ENCODE assay signal across 11 mouse cellular contexts in the genomic region with DNA sequence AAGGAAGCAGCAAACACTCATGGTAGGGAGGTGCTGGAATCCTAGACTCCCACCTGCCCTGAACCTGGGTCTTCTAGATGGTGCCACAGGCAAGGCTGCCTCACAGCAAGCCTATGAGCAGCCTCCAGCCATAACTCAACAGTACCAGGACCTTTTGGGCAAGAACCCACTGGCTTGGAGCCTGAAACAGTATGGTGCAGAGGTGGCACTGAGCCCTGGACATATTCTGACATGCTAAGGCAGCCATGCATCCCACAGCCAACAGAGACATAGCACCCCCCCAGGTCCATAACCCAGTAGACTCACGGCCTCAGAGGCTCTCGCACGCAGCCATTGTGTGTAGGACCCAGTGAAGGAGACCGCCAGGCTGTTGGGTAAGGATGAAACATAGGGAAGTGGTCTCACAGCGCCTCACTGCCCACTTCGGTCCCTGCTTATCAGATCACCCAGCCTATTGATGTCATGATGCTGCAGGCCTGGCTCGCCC. TPM values are rescaled to one million over a fixed set of nuclear protein-coding genes. Genes with fewer than 3 reads are reported as not detected.
DNase-seq lines count a peak whose midpoint lies in the region; ATAC-seq and TF ChIP-seq lines count a peak whose summit lies in the region.
"Had no signal": no experiment of that assay in that cellular context is flagged by ENCODE, and none has a peak within 500 bp of the region (broad histone marks: within the 10 kb centered on the region; RNA-seq: fewer than 3 reads in every experiment).

No protein-coding gene starts in this region.

- H3K9me3 ChIP-seq in forebrain, embryonic 10.5 days = no peaks in the 10 kb centered on the region
- no peaks in the 10 kb centered on the region for H3K9me3 ChIP-seq in forebrain, postnatal 0 days (ENCODE audit: low read length)
- H3K9me3 ChIP-seq in hindbrain, embryonic 12.5 days (replicated peaks) = no peaks in the 10 kb centered on the region
- no peaks in the 10 kb centered on the region for H3K9me3 ChIP-seq in hindbrain, embryonic 16.5 days (ENCODE audit: control insufficient read depth, low read length)
- H3K9me3 ChIP-seq in embryonic facial prominence, embryonic 12.5 days = no peaks in the 10 kb centered on the region
- H3K9me3 ChIP-seq in limb, embryonic 14.5 days (ENCODE audit: control insufficient read depth, low read length) = no peaks in the 10 kb centered on the region
- H3K9me3 ChIP-seq: liver, embryonic 12.5 days; stomach, embryonic 15.5 days had no signal

- H3K4me3 ChIP-seq in forebrain, embryonic 10.5 days = no peak overlapping the region
- H3K4me3 ChIP-seq in forebrain, postnatal 0 days (ENCODE audit: low read depth, low read length) = no peak overlapping the region
- no peak overlapping the region for H3K4me3 ChIP-seq in hindbrain, embryonic 12.5 days
- H3K4me3 ChIP-seq in hindbrain, embryonic 16.5 days (ENCODE audit: low read length) = no peak overlapping the region
- H3K4me3 ChIP-seq in embryonic facial prominence, embryonic 12.5 days = no peak overlapping the region
- H3K4me3 ChIP-seq in limb, embryonic 14.5 days (replicated peaks; ENCODE audit: low read length) = no peak overlapping the region
- H3K4me3 ChIP-seq: liver, embryonic 12.5 days; stomach, embryonic 15.5 days had no signal

- DNase-seq in forebrain, embryonic 10.5 days (ENCODE audit: extremely low spot score, low spot score) = no peak
- no peak for DNase-seq in forebrain, postnatal 0 days
- no peak for DNase-seq in limb, embryonic 14.5 days (ENCODE audit: low spot score)
- no peak for DNase-seq in ovary, postnatal 14 days (ENCODE audit: low spot score)
- no peak for DNase-seq in thymus, postnatal 0 days (ENCODE audit: low spot score)
- DNase-seq: right cerebral cortex, postnatal 14 days had no signal

- TF ChIP-seq CTCF in forebrain, postnatal 0 days (IDR thresholded peaks at IDR 0.05; ENCODE audit: low read depth) = no peak

- H3K4me1 ChIP-seq in forebrain, embryonic 10.5 days = peaks cover 64% of the 10 kb centered on the region
- peaks cover 10% of the 10 kb centered on the region for H3K4me1 ChIP-seq in forebrain, postnatal 0 days (ENCODE audit: insufficient read depth)
- H3K4me1 ChIP-seq in hindbrain, embryonic 12.5 days = peaks cover 52% of the 10 kb centered on the region
- peaks cover 19% of the 10 kb centered on the region for H3K4me1 ChIP-seq in hindbrain, embryonic 16.5 days (ENCODE audit: control insufficient read depth, insufficient read depth, low read depth, low read length)
- H3K4me1 ChIP-seq in embryonic facial prominence, embryonic 12.5 days = peaks cover 49% of the 10 kb centered on the region
- H3K4me1 ChIP-seq in limb, embryonic 14.5 days (ENCODE audit: control insufficient read depth, insufficient read depth, low read length) = peaks cover 68% of the 10 kb centered on the region

- H3K4me2 ChIP-seq in forebrain, postnatal 0 days (ENCODE audit: low read depth) = no peak overlapping the region
- H3K4me2 ChIP-seq in hindbrain, embryonic 12.5 days (replicated peaks) = no peak overlapping the region
- no peak overlapping the region for H3K4me2 ChIP-seq in hindbrain, embryonic 16.5 days (ENCODE audit: low read length)
- H3K4me2 ChIP-seq in embryonic facial prominence, embryonic 12.5 days (replicated peaks) = no peak overlapping the region
- H3K4me2 ChIP-seq in limb, embryonic 14.5 days (replicated peaks; ENCODE audit: low read depth, low read length, severe bottlenecking) = peak overlapping the region; percentile 26; the same call in 1 of the 2 replicates
- H3K4me2 ChIP-seq: liver, embryonic 12.5 days; stomach, embryonic 15.5 days had no signal

- WGBS in forebrain, embryonic 10.5 days = 87% methylated on average over 7 of the region's 7 CpGs
- WGBS in forebrain, postnatal 0 days = 82% methylated on average over 7 of the region's 7 CpGs
- WGBS in hindbrain, embryonic 12.5 days = 89% methylated on average over 7 of the region's 7 CpGs
- 76% methylated on average over 7 of the region's 7 CpGs for WGBS in hindbrain, embryonic 16.5 days
- 83% methylated on average over 7 of the region's 7 CpGs for WGBS in embryonic facial prominence, embryonic 12.5 days
- 70% methylated on average over 7 of the region's 7 CpGs for WGBS in limb, embryonic 14.5 days

- no peak for ATAC-seq in forebrain, postnatal 0 days
- peak; percentile 17; the same call in 1 of the 2 replicates for ATAC-seq in hindbrain, embryonic 12.5 days (ENCODE audit: low FRiP score)
- ATAC-seq in hindbrain, embryonic 16.5 days = no peak
- no peak for ATAC-seq in embryonic facial prominence, embryonic 12.5 days (ENCODE audit: insufficient number of reproducible peaks, insufficient read depth, low FRiP score, low TSS enrichment)
- no peak for ATAC-seq in limb, embryonic 14.5 days (ENCODE audit: low FRiP score, low read depth)
- ATAC-seq: liver, embryonic 12.5 days had no signal

- no peak overlapping the region for H3K9ac ChIP-seq in forebrain, postnatal 0 days
- no peak overlapping the region for H3K9ac ChIP-seq in hindbrain, embryonic 12.5 days
- no peak overlapping the region for H3K9ac ChIP-seq in hindbrain, embryonic 16.5 days (ENCODE audit: low read depth, low read length)
- H3K9ac ChIP-seq in embryonic facial prominence, embryonic 12.5 days = no peak overlapping the region
- H3K9ac ChIP-seq in limb, embryonic 14.5 days (ENCODE audit: low read depth, low read length, severe bottlenecking) = 0 out of 2 replicates have a peak overlapping the region, but pooled peaks have one; percentile 16
- H3K9ac ChIP-seq: liver, embryonic 12.5 days; stomach, embryonic 15.5 days had no signal

- H3K27ac ChIP-seq in forebrain, embryonic 10.5 days = peak overlapping the region; percentile 76
- no peak overlapping the region for H3K27ac ChIP-seq in forebrain, postnatal 0 days (ENCODE audit: low read depth, low read length)
- peak overlapping the region; percentile 52; the same call in 1 of the 2 replicates for H3K27ac ChIP-seq in hindbrain, embryonic 12.5 days
- H3K27ac ChIP-seq in hindbrain, embryonic 16.5 days (ENCODE audit: low read depth, low read length) = no peak overlapping the region
- peak overlapping the region; percentile 78 for H3K27ac ChIP-seq in embryonic facial prominence, embryonic 12.5 days
- peak overlapping the region; percentile 88 for H3K27ac ChIP-seq in limb, embryonic 14.5 days (replicated peaks; ENCODE audit: low read depth, low read length)
- H3K27ac ChIP-seq: liver, embryonic 12.5 days had no signal

- H3K36me3 ChIP-seq in forebrain, embryonic 10.5 days (replicated peaks) = no peaks in the 10 kb centered on the region
- no peaks in the 10 kb centered on the region for H3K36me3 ChIP-seq in forebrain, postnatal 0 days (ENCODE audit: insufficient read depth)
- H3K36me3 ChIP-seq in hindbrain, embryonic 12.5 days = no peaks in the 10 kb centered on the region
- H3K36me3 ChIP-seq in hindbrain, embryonic 16.5 days (ENCODE audit: control insufficient read depth, insufficient read depth, low read length) = no peaks in the 10 kb centered on the region
- no peaks in the 10 kb centered on the region for H3K36me3 ChIP-seq in embryonic facial prominence, embryonic 12.5 days
- no peaks in the 10 kb centered on the region for H3K36me3 ChIP-seq in limb, embryonic 14.5 days (ENCODE audit: control insufficient read depth, insufficient read depth, low read length)
- H3K36me3 ChIP-seq: liver, embryonic 12.5 days; stomach, embryonic 15.5 days had no signal

- H3K27me3 ChIP-seq in forebrain, embryonic 10.5 days (ENCODE audit: poor library complexity, severe bottlenecking) = no peaks in the 10 kb centered on the region
- H3K27me3 ChIP-seq in forebrain, postnatal 0 days (ENCODE audit: insufficient read depth, low read length) = no peaks in the 10 kb centered on the region
- H3K27me3 ChIP-seq in hindbrain, embryonic 12.5 days = no peaks in the 10 kb centered on the region; the same call in 1 of the 2 replicates
- H3K27me3 ChIP-seq in hindbrain, embryonic 16.5 days (replicated peaks; ENCODE audit: control insufficient read depth, insufficient read depth, low read length) = no peaks in the 10 kb centered on the region
- H3K27me3 ChIP-seq in embryonic facial prominence, embryonic 12.5 days = no peaks in the 10 kb centered on the region
- H3K27me3 ChIP-seq in limb, embryonic 14.5 days (ENCODE audit: control insufficient read depth, insufficient read depth, low read length) = no peaks in the 10 kb centered on the region
- H3K27me3 ChIP-seq: stomach, embryonic 15.5 days had no signal

- no peak for TF ChIP-seq POLR2A in limb, embryonic 14.5 days (IDR thresholded peaks at IDR 0.05; ENCODE audit: borderline replicate concordance, extremely low read depth, insufficient read depth, insufficient read length)

RNA-seq across cellular contexts. Expression of a gene that starts 48.4 kb away (rescaled TPM):
- polyA plus RNA-seq in forebrain, embryonic 10.5 days (2016; fragmentation: Nextera tagmentation; extraction: Ambion mirVana) = 4.5 and 6.8 TPM in 2 replicates
- 6.0 and 7.4 TPM in 2 replicates for total RNA-seq in forebrain, postnatal 0 days (2014; rRNA removed)
- polyA plus RNA-seq in forebrain, postnatal 0 days (2015; fragmentation: Nextera tagmentation; extraction: Ambion mirVana) = 8.2 and 9.7 TPM in 2 replicates
- polyA plus RNA-seq in hindbrain, embryonic 12.5 days (2016; fragmentation: Nextera tagmentation; extraction: Ambion mirVana) = 7.7 and 8.0 TPM in 2 replicates
- 7.5 and 9.5 TPM in 2 replicates for polyA plus RNA-seq in hindbrain, embryonic 16.5 days (2015; fragmentation: Nextera tagmentation; extraction: Ambion mirVana)
- 5.1 and 7.7 TPM in 2 replicates for polyA plus RNA-seq in embryonic facial prominence, embryonic 12.5 days (2016; fragmentation: Nextera tagmentation; extraction: Ambion mirVana)
- 6.5 and 7.9 TPM in 2 replicates for polyA plus RNA-seq in limb, embryonic 14.5 days (2012; rRNA removed)
- 4.5 and 4.7 TPM in 2 replicates for polyA plus RNA-seq in limb, embryonic 14.5 days (2014; fragmentation: Nextera tagmentation; extraction: Ambion mirVana)
- 2.7 and 2.9 TPM in 2 replicates for polyA plus RNA-seq in thymus, postnatal 0 days (2015; fragmentation: Nextera tagmentation; extraction: Ambion mirVana)

RNA-seq across cellular contexts. Expression of a gene that starts 48.5 kb away (rescaled TPM):
- 133 and 137 TPM in 2 replicates for polyA plus RNA-seq in forebrain, embryonic 10.5 days (2016; fragmentation: Nextera tagmentation; extraction: Ambion mirVana)
- total RNA-seq in forebrain, postnatal 0 days (2014; rRNA removed) = 92.4 and 116 TPM in 2 replicates
- polyA plus RNA-seq in forebrain, postnatal 0 days (2015; fragmentation: Nextera tagmentation; extraction: Ambion mirVana) = 136 and 140 TPM in 2 replicates
- polyA plus RNA-seq in hindbrain, embryonic 12.5 days (2016; fragmentation: Nextera tagmentation; extraction: Ambion mirVana) = 130 and 137 TPM in 2 replicates
- polyA plus RNA-seq in hindbrain, embryonic 16.5 days (2015; fragmentation: Nextera tagmentation; extraction: Ambion mirVana) = 125 and 131 TPM in 2 replicates
- polyA plus RNA-seq in embryonic facial prominence, embryonic 12.5 days (2016; fragmentation: Nextera tagmentation; extraction: Ambion mirVana) = 139 and 143 TPM in 2 replicates
- polyA plus RNA-seq in limb, embryonic 14.5 days (2012; rRNA removed) = 121 and 129 TPM in 2 replicates
- 173 and 175 TPM in 2 replicates for polyA plus RNA-seq in limb, embryonic 14.5 days (2014; fragmentation: Nextera tagmentation; extraction: Ambion mirVana)
- polyA plus RNA-seq in thymus, postnatal 0 days (2015; fragmentation: Nextera tagmentation; extraction: Ambion mirVana) = 184 and 189 TPM in 2 replicates

Comparison
In these comparisons a context has a peak if more than half of its experiments do, and no peak if none do; other contexts are left out.
1. H3K27ac ChIP-seq: peak in forebrain, embryonic 10.5 days (single experiment), hindbrain, embryonic 12.5 days (single experiment), embryonic facial prominence, embryonic 12.5 days (single experiment) and limb, embryonic 14.5 days (single experiment); none in forebrain, postnatal 0 days (single experiment) and hindbrain, embryonic 16.5 days (single experiment).